Mouse (Mus musculus): Measurements from ENCODE around the gene Cfap298. TPM values are rescaled to one million over a fixed set of nuclear protein-coding genes. Genes with fewer than 3 reads are reported as not detected.

The Cfap298 gene
- polyA plus RNA-seq, 1 experiment from 2014 or later, result 47.5 TPM

DNA sequence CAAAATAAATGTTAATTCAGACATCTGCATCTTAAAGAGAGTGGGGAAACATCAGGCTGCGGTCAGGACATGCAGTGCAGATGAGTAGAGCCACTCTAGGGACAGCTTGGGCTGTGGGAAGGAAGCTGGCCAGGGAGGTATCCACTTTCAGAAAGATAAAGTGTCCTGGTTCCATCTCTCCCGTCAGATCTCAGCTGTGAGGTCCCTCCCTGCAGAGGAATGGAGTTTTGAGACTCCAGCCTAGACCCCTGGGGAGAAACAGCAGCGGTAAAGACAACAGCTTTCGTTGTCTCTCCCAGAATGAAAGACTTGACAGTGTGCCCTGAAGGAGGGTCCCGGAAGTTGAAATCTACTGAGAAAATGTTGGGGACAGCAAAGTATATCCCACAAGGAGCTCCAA is 31.6 kb downstream of the Cfap298 start:
- Histone ChIP-seq H3K27ac (ENCODE audit: low read depth, low read length) (no peak overlapping the region), H3K9ac (ENCODE audit: low read length) (no peak overlapping the region), H3K4me3 (ENCODE audit: low read depth, low read length) (no peak overlapping the region), H3K4me1 (replicated peaks; ENCODE audit: control insufficient read depth, insufficient read depth, low read length) (no peaks in the 10 kb centered on the region), H3K36me3 (ENCODE audit: control insufficient read depth, insufficient read depth, low read length) (no peaks in the 10 kb centered on the region), H3K27me3 (ENCODE audit: control insufficient read depth, insufficient read depth, low read length) (no peaks in the 10 kb centered on the region), H3K9me3 (ENCODE audit: control insufficient read depth, low read length) (no peaks in the 10 kb centered on the region), H3K4me2 (ENCODE audit: low read depth, low read length, severe bottlenecking) (no peak overlapping the region)
- WGBS, result 33% methylated on average over 5 of the region's 5 CpGs
- ATAC-seq (replicated peaks; ENCODE audit: low FRiP score) (no peak), DNase-seq (ENCODE audit: low spot score) (no peak)

DNA sequence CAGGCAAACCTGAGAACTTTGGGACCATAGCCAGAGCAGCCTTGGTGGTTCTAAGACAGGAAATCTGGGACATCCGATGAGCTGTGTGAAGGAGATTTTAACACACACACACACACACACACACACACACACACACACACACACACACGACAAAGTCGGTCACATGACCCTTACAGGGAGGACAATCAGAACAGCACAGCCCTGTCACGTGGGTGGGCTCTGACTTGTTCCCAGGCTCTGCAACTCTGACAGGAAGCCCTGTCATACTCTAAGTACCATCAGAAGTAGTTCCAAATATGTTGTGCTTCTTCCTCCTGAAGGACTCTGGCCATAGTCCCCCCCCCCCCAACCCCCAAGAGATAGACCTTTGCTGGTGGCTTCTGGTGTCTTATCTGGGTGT is 33.5 kb downstream of the Cfap298 start:
- WGBS, result 76% methylated on average over 4 of the region's 4 CpGs
- H3K27me3 ChIP-seq (ENCODE audit: control insufficient read depth, insufficient read depth, low read length), result no peaks in the 10 kb centered on the region
- H3K4me1 ChIP-seq (replicated peaks; ENCODE audit: control insufficient read depth, insufficient read depth, low read length), result no peaks in the 10 kb centered on the region
- H3K9ac ChIP-seq (ENCODE audit: low read length), result no peak overlapping the region
- DNase-seq (ENCODE audit: low spot score), result no peak
- no peak overlapping the region for H3K4me2 ChIP-seq (ENCODE audit: low read depth, low read length, severe bottlenecking)
- no peaks in the 10 kb centered on the region for H3K9me3 ChIP-seq (ENCODE audit: control insufficient read depth, low read length)
- no peak for ATAC-seq (replicated peaks; ENCODE audit: low FRiP score)
- no peak overlapping the region for H3K4me3 ChIP-seq (ENCODE audit: low read depth, low read length)
- no peaks in the 10 kb centered on the region for H3K36me3 ChIP-seq (ENCODE audit: control insufficient read depth, insufficient read depth, low read length)
- no peak overlapping the region for H3K27ac ChIP-seq (ENCODE audit: low read depth, low read length)

DNA sequence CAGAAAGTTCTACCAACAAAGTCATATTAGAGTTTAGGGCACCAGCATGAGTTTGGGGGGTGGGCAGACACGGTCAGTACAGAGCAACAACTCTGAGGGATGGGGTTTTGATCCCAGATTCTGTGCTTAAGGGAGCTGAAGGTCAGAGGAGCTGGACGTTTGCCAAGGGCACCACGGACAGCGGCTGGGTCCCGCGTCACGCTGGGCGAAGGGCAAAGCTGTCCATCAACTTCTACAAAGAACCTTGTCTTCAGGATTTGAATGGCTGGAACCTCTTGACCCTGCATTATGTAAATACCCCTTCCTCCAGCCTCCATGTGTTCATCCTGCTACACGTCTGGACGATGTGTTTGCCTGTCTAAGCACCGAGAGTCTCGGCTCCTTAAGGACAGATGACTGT is 35.4 kb downstream of the Cfap298 start:
- DNase-seq (ENCODE audit: low spot score) (no peak), ATAC-seq (replicated peaks; ENCODE audit: low FRiP score) (no peak)
- Histone ChIP-seq H3K4me1 (replicated peaks; ENCODE audit: control insufficient read depth, insufficient read depth, low read length) (no peaks in the 10 kb centered on the region), H3K9me3 (ENCODE audit: control insufficient read depth, low read length) (no peaks in the 10 kb centered on the region), H3K4me2 (ENCODE audit: low read depth, low read length, severe bottlenecking) (no peak overlapping the region), H3K27me3 (ENCODE audit: control insufficient read depth, insufficient read depth, low read length) (no peaks in the 10 kb centered on the region), H3K36me3 (ENCODE audit: control insufficient read depth, insufficient read depth, low read length) (no peaks in the 10 kb centered on the region), H3K27ac (ENCODE audit: low read depth, low read length) (no peak overlapping the region), H3K9ac (ENCODE audit: low read length) (no peak overlapping the region), H3K4me3 (ENCODE audit: low read depth, low read length) (no peak overlapping the region)
- 68% methylated on average over 12 of the region's 12 CpGs for WGBS

DNA sequence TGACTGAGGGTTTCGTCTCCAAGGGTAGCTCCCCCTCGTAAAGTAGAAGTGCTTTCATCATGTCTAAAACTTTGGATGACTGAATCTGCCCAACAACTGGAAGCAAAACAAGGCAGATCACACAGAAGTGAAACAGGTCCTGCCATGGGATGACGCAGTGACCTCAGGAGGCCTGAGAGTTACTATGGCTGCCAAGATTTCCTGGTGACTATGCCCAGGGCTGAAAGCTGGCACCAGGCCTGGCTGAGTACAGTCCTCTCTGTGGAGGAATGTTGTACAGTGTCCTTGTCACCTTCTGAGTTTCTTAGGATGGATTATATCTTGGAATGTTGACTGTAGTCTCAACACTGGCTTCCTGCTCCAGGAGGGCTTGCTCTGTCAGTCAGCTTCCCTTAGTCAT is 37.3 kb downstream of the Cfap298 start:
- no peak for ATAC-seq (replicated peaks; ENCODE audit: low FRiP score)
- WGBS, result 94% methylated on average over 3 of the region's 3 CpGs
- no peaks in the 10 kb centered on the region for H3K36me3 ChIP-seq (ENCODE audit: control insufficient read depth, insufficient read depth, low read length)
- no peak overlapping the region for H3K4me3 ChIP-seq (ENCODE audit: low read depth, low read length)
- H3K27me3 ChIP-seq (ENCODE audit: control insufficient read depth, insufficient read depth, low read length), result no peaks in the 10 kb centered on the region
- H3K4me2 ChIP-seq (ENCODE audit: low read depth, low read length, severe bottlenecking), result no peak overlapping the region
- H3K9ac ChIP-seq (ENCODE audit: low read length), result no peak overlapping the region
- H3K9me3 ChIP-seq (ENCODE audit: control insufficient read depth, low read length), result no peaks in the 10 kb centered on the region
- H3K4me1 ChIP-seq (replicated peaks; ENCODE audit: control insufficient read depth, insufficient read depth, low read length), result no peaks in the 10 kb centered on the region
- DNase-seq (ENCODE audit: low spot score), result no peak
- no peak overlapping the region for H3K27ac ChIP-seq (ENCODE audit: low read depth, low read length)

GRCm38 (mm10) chr16:90893792-90894191 is 41.1 kb downstream of the Cfap298 start:
- DNase-seq (ENCODE audit: low spot score) (no peak), ATAC-seq (replicated peaks; ENCODE audit: low FRiP score) (no peak)
- 76% methylated on average over 9 of the region's 9 CpGs for WGBS
- no peaks in the 10 kb centered on the region for H3K9me3 ChIP-seq (ENCODE audit: control insufficient read depth, low read length)
- no peak overlapping the region for H3K27ac ChIP-seq (ENCODE audit: low read depth, low read length)
- H3K9ac ChIP-seq (ENCODE audit: low read length), result no peak overlapping the region
- H3K36me3 ChIP-seq (ENCODE audit: control insufficient read depth, insufficient read depth, low read length), result no peaks in the 10 kb centered on the region
- no peak overlapping the region for H3K4me3 ChIP-seq (ENCODE audit: low read depth, low read length)
- H3K4me2 ChIP-seq (ENCODE audit: low read depth, low read length, severe bottlenecking), result no peak overlapping the region
- no peaks in the 10 kb centered on the region for H3K4me1 ChIP-seq (replicated peaks; ENCODE audit: control insufficient read depth, insufficient read depth, low read length)
- H3K27me3 ChIP-seq (ENCODE audit: control insufficient read depth, insufficient read depth, low read length), result no peaks in the 10 kb centered on the region

DNA sequence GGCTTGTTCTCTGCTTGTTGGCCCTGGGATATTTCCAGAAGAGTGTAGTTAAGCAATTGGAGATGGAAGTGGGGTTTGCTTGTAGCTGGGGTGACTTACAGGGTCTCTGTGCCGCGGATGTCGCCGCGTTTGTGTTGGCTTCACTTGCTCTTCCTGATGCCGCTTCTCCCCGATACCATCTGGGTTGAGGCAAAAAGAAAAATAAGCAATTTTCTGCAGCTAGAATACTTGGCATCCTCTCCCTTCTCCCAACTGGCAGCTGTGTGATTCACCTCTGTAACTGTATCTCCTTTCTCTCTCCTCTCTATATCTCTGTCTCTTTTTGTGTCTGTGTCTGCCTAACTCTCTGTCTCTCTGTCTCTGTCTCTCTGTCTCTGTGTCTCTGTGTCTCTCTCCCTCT is 41.9 kb downstream of the Cfap298 start:
- Histone ChIP-seq H3K36me3 (ENCODE audit: control insufficient read depth, insufficient read depth, low read length) (no peaks in the 10 kb centered on the region), H3K27ac (ENCODE audit: low read depth, low read length) (no peak overlapping the region), H3K4me1 (replicated peaks; ENCODE audit: control insufficient read depth, insufficient read depth, low read length) (no peaks in the 10 kb centered on the region), H3K9me3 (ENCODE audit: control insufficient read depth, low read length) (no peaks in the 10 kb centered on the region; the same call in 1 of the 2 replicates), H3K4me2 (ENCODE audit: low read depth, low read length, severe bottlenecking) (no peak overlapping the region), H3K27me3 (ENCODE audit: control insufficient read depth, insufficient read depth, low read length) (no peaks in the 10 kb centered on the region), H3K9ac (ENCODE audit: low read length) (no peak overlapping the region), H3K4me3 (ENCODE audit: low read depth, low read length) (no peak overlapping the region)
- no peak for ATAC-seq (replicated peaks; ENCODE audit: low FRiP score)
- no peak for DNase-seq (ENCODE audit: low spot score)
- 86% methylated on average over 7 of the region's 7 CpGs for WGBS

GRCm38 (mm10) chr16:90892081-90892480 is 42.8 kb downstream of the Cfap298 start:
- no peak overlapping the region for H3K9ac ChIP-seq (ENCODE audit: low read length)
- H3K4me2 ChIP-seq (ENCODE audit: low read depth, low read length, severe bottlenecking), result no peak overlapping the region
- ATAC-seq (replicated peaks; ENCODE audit: low FRiP score), result no peak
- WGBS, result 77% methylated on average over 8 of the region's 8 CpGs
- no peaks in the 10 kb centered on the region for H3K27me3 ChIP-seq (ENCODE audit: control insufficient read depth, insufficient read depth, low read length)
- H3K27ac ChIP-seq (ENCODE audit: low read depth, low read length), result no peak overlapping the region
- no peak for DNase-seq (ENCODE audit: low spot score)
- no peaks in the 10 kb centered on the region for H3K36me3 ChIP-seq (ENCODE audit: control insufficient read depth, insufficient read depth, low read length)
- no peak overlapping the region for H3K4me3 ChIP-seq (ENCODE audit: low read depth, low read length)
- H3K9me3 ChIP-seq (ENCODE audit: control insufficient read depth, low read length), result no peaks in the 10 kb centered on the region; the same call in 1 of the 2 replicates
- no peaks in the 10 kb centered on the region for H3K4me1 ChIP-seq (replicated peaks; ENCODE audit: control insufficient read depth, insufficient read depth, low read length)

DNA sequence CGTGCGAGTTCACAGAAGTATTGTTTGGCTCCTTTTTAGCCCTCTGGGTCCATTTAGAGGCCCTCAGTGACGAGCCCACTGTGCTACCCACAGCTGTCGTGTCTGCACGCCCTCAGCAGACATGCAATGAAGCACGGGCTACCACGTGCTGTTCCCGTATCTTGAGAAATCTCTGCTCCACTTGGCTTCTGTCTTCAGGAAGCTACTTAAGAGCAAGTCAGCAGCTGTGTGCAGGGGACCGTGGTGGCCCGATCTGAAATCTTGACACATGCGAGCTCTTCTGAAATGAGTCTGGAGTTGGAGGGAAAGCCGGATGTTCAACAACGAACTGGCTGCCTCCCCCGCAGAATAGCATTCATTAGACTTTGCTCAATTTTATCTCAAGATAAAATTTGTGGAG is 43.3 kb downstream of the Cfap298 start:
- H3K27ac ChIP-seq (ENCODE audit: low read depth, low read length), result no peak overlapping the region
- no peak overlapping the region for H3K4me2 ChIP-seq (ENCODE audit: low read depth, low read length, severe bottlenecking)
- H3K4me1 ChIP-seq (replicated peaks; ENCODE audit: control insufficient read depth, insufficient read depth, low read length), result no peaks in the 10 kb centered on the region
- no peaks in the 10 kb centered on the region; the same call in 1 of the 2 replicates for H3K9me3 ChIP-seq (ENCODE audit: control insufficient read depth, low read length)
- H3K36me3 ChIP-seq (ENCODE audit: control insufficient read depth, insufficient read depth, low read length), result no peaks in the 10 kb centered on the region
- H3K9ac ChIP-seq (ENCODE audit: low read length), result no peak overlapping the region
- ATAC-seq (replicated peaks; ENCODE audit: low FRiP score) (no peak), DNase-seq (ENCODE audit: low spot score) (no peak)
- no peaks in the 10 kb centered on the region for H3K27me3 ChIP-seq (ENCODE audit: control insufficient read depth, insufficient read depth, low read length)
- H3K4me3 ChIP-seq (ENCODE audit: low read depth, low read length), result no peak overlapping the region
- WGBS, result 82% methylated on average over 14 of the region's 14 CpGs

GRCm38 (mm10) chr16:90890683-90891082 is 44.2 kb downstream of the Cfap298 start:
- H3K4me3 ChIP-seq (ENCODE audit: low read depth, low read length), result no peak overlapping the region
- no peak overlapping the region for H3K9ac ChIP-seq (ENCODE audit: low read length)
- H3K4me1 ChIP-seq (replicated peaks; ENCODE audit: control insufficient read depth, insufficient read depth, low read length), result no peaks in the 10 kb centered on the region
- no peaks in the 10 kb centered on the region; the same call in 1 of the 2 replicates for H3K9me3 ChIP-seq (ENCODE audit: control insufficient read depth, low read length)
- no peak overlapping the region for H3K4me2 ChIP-seq (ENCODE audit: low read depth, low read length, severe bottlenecking)
- no peak overlapping the region for H3K27ac ChIP-seq (ENCODE audit: low read depth, low read length)
- no peak for ATAC-seq (replicated peaks; ENCODE audit: low FRiP score)
- H3K27me3 ChIP-seq (ENCODE audit: control insufficient read depth, insufficient read depth, low read length), result no peaks in the 10 kb centered on the region
- WGBS, result 88% methylated on average over 9 of the region's 9 CpGs
- no peaks in the 10 kb centered on the region for H3K36me3 ChIP-seq (ENCODE audit: control insufficient read depth, insufficient read depth, low read length)
- DNase-seq (ENCODE audit: low spot score), result no peak
